Mouse (Mus musculus): ENCODE data around the gene Zbtb20.

Gene Zbtb20

GRCm38 (mm10) chr16:43520274-43520673, 644.6 kb downstream of the Zbtb20 start:
- CTCF ChIA-PET = no interaction called here

GRCm38 (mm10) chr16:43522482-43522881, 646.8 kb downstream of the Zbtb20 start:
- CTCF ChIA-PET = no interaction called here

- CTCF ChIA-PET = no interaction called here
Observed at GRCm38 (mm10) chr16:43524179-43524578, 648.5 kb downstream of the Zbtb20 start.

- CTCF ChIA-PET = interaction anchor here (0.7 kb wide), 1 partner anchor 951 kb away, joined by 3 read pairs; no protein-coding TSS in a partner anchor
Observed at GRCm38 (mm10) chr16:43525624-43526023, 649.9 kb downstream of the Zbtb20 start.

GRCm38 (mm10) chr16:43528300-43528699, 652.6 kb downstream of the Zbtb20 start:
- CTCF ChIA-PET = no interaction called here

- CTCF ChIA-PET = no interaction called here
Observed at GRCm38 (mm10) chr16:43531328-43531727, 655.6 kb downstream of the Zbtb20 start.

GRCm38 (mm10) chr16:43534103-43534502, 658.4 kb downstream of the Zbtb20 start:
- CTCF ChIA-PET = no interaction called here

- CTCF ChIA-PET = no interaction called here
Observed at GRCm38 (mm10) chr16:43535912-43536311, 660.2 kb downstream of the Zbtb20 start.

GRCm38 (mm10) chr16:43537163-43537562, 661.5 kb downstream of the Zbtb20 start:
- CTCF ChIA-PET = interaction anchor here (0.6 kb wide), 1 partner anchor 37 kb away, joined by 3 read pairs; no protein-coding TSS in a partner anchor

- CTCF ChIA-PET = interaction anchor here (0.7 kb wide), 1 partner anchor 1060 kb away, joined by 5 read pairs; no protein-coding TSS in a partner anchor
Observed at GRCm38 (mm10) chr16:43539659-43540096, 664.0 kb downstream of the Zbtb20 start.

GRCm38 (mm10) chr16:43540108-43540507, 664.4 kb downstream of the Zbtb20 start:
- CTCF ChIA-PET = interaction anchor here (0.6 to 0.7 kb wide), 2 partner anchors 10 to 1060 kb away, joined by 3 to 5 read pairs; no protein-coding TSS in a partner anchor

GRCm38 (mm10) chr16:43540546-43541167, 665.0 kb downstream of the Zbtb20 start:
- CTCF ChIA-PET = interaction anchor here (0.6 to 0.7 kb wide), 2 partner anchors 11 to 1061 kb away, joined by 3 to 5 read pairs; no protein-coding TSS in a partner anchor

- CTCF ChIA-PET = no interaction called here
Observed at GRCm38 (mm10) chr16:43545261-43545660, 669.6 kb downstream of the Zbtb20 start.

GRCm38 (mm10) chr16:43547323-43548180, 671.9 kb downstream of the Zbtb20 start:
- CTCF ChIA-PET = no interaction called here

GRCm38 (mm10) chr16:43548774-43549173, 673.1 kb downstream of the Zbtb20 start:
- CTCF ChIA-PET = no interaction called here

GRCm38 (mm10) chr16:43549425-43550089, 673.9 kb downstream of the Zbtb20 start:
- CTCF ChIA-PET = no interaction called here

GRCm38 (mm10) chr16:43552443-43552842, 676.8 kb downstream of the Zbtb20 start:
- CTCF ChIA-PET = no interaction called here

GRCm38 (mm10) chr16:43557385-43557784, 681.7 kb downstream of the Zbtb20 start:
- CTCF ChIA-PET = no interaction called here

GRCm38 (mm10) chr16:43561330-43561729, 685.6 kb downstream of the Zbtb20 start:
- CTCF ChIA-PET = no interaction called here

- CTCF ChIA-PET = no interaction called here
Observed at GRCm38 (mm10) chr16:43561956-43562355, 686.3 kb downstream of the Zbtb20 start.

GRCm38 (mm10) chr16:43565872-43566271, 690.2 kb downstream of the Zbtb20 start:
- CTCF ChIA-PET = no interaction called here

GRCm38 (mm10) chr16:43566511-43566910, 690.8 kb downstream of the Zbtb20 start:
- CTCF ChIA-PET = no interaction called here

Measured in spleen, embryonic (tissue).